Mouse (Mus musculus) bone marrow macrophage, adult 2 months (primary cell): ENCODE measurements around the gene Gmfg. TPM values are rescaled to one million over a fixed set of nuclear protein-coding genes. Genes with fewer than 3 reads are reported as not detected.

Source experiments
- H3K27ac ChIP-seq: 2 replicates; pipeline ENCODE4 v1.5.1; 2012; ENCODE audit warnings: low read depth, low read length; ENCODE audit not compliant: insufficient read depth
- H3K4me1 ChIP-seq: 2 replicates; pipeline ENCODE4 v1.6.1; 2012; ENCODE audit warnings: low read length; ENCODE audit not compliant: control insufficient read depth, insufficient read depth
- H3K4me3 ChIP-seq: 2 replicates; pipeline ENCODE4 v1.5.1; 2012; ENCODE audit warnings: mild to moderate bottlenecking, low read length, moderate library complexity; ENCODE audit not compliant: insufficient read depth
- CTCF ChIP-seq: IDR thresholded peaks from 2 replicates; pipeline ENCODE4 v1.5.1; 2012; ENCODE audit warnings: low read depth, mild to moderate bottlenecking, low read length, moderate library complexity
- POLR2A ChIP-seq: IDR thresholded peaks from 2 replicates; pipeline ENCODE4 v1.6.1; 2012; ENCODE audit warnings: mild to moderate bottlenecking, low read depth, low read length, borderline replicate concordance
- polyA plus RNA-seq: library from polyadenylated mRNA; stranded (reverse); fragments of >200 nt; gene quantifications from 2 replicates; pipeline ENCODE4 v1.2.4, GENCODE M21; 2012; ENCODE audit not compliant: missing spikeins, insufficient read depth, insufficient read length

Gene Gmfg
- polyA plus RNA-seq: 349 and 416 TPM in 2 replicates

DNA sequence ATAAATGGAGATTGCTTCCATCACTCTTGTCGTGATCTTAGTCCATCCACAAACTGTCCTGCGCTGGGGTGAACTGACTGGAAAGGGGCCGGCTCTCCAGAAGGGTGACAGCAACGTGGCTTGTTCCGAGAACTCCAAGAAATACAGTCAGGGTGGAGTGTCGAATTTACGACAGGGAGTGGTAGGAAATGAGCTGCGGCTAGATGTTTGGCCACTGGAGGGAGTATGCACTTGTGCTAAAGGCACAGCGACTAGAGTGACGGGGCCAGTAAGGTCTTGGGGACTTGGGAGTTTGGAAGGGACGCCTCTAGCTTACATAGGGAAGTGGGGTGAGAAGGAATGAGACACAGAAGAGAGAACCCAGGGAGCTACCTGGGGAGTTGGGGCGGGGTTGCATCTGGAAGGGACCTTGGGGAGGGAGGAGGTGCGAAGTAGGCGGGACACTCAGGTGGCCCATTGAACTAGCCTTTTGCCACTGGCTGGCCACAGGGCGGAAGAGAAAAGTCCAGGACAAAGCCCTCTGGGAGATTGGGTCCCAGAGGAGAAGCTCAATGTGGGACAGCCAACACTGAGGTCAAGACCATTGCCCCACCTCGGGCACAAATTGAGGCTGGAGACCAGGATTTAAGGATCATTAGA is at the start of gene Gmfg:
Gene Gmfg, plus strand, starts transcription at position 516 of the 639 bp plus-strand sequence.
- H3K27ac ChIP-seq: peak within 1 kb of the TSS; percentile 48
- H3K4me1 ChIP-seq: peaks cover 46% of the 10 kb centered on the region
- H3K4me3 ChIP-seq: peak within 1 kb of the TSS; percentile 73
- no peak for TF ChIP-seq POLR2A
- peak; percentile 69 for TF ChIP-seq CTCF

DNA sequence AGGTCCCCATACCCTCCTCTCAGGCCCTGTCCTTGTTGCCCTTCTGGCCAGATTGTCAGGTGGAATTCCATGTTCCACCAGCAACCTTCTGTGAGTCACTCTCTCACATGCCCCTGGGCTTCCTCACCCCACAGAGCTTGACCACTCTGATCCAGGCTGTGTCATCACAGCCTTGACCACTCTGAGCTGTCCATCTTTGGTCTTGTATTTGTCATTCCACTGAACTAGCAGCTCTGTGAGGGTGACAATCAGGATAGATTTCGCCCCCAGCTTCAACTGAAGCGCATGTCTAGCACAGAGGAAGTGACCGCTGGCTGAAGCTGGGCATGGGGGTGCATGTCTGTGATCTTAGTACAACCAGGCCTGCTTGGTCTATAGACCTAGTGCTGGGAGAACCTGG is 46.9 kb upstream of the Gmfg start:
- H3K4me3 ChIP-seq: no peak overlapping the region
- H3K27ac ChIP-seq: 0 out of 2 replicates have a peak overlapping the region, but pooled peaks have one; percentile 0
- peaks cover 16% of the 10 kb centered on the region for H3K4me1 ChIP-seq
- TF ChIP-seq CTCF (no peak), POLR2A (no peak)

DNA sequence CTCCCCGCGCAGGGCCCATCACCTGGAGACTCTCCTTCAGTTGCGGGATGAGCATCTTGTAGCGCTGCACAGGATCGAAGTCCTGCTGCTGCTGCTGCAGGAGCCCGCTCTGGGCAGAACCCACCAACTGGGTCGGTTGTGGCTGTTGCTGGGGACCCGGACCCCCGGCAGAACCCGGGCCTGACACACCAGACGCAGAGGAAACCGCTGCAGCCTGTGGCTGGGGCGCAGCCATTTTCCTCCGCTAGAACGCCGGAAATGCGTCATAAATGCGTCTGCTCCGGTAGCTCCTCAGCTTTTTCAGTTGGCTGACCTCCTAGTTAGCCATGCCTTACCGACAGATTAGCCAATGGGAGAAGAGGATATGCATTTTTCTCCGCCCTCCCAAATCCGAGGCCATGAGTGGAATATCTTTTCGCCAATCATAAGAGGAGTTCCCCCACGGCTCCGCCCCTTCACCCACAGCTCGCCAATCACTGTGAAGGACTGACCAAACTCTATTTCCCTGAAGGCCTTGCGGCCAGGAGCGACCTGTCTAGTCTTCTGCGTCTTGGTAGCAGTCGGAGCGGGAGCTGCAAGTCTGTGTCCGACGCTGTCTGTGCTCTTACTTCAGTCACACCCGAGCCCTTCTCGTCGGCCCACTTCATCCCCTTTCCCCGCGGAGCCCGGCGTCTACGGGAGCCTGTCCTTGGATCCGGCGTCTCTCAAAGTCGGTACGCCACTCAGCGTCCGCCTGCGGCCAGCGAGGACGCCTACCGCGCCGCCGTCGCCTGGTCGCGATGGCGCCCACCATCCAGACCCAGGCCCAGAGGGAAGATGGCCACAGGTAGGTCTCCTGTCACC is 44.6 kb upstream of the Gmfg start, which contains the start of the genes Med29 and Paf1:
Gene Med29, minus strand, starts transcription at position 280 of the 843 bp plus-strand sequence.
Gene Paf1, plus strand, starts transcription at position 523 of the 843 bp plus-strand sequence.
- H3K27ac ChIP-seq: peak within 1 kb of the TSS; percentile 50
- no peak for TF ChIP-seq CTCF
- TF ChIP-seq POLR2A: peak; percentile 74; the same call in 1 of the 2 replicates
- H3K4me1 ChIP-seq: peaks cover 10% of the 10 kb centered on the region
- H3K4me3 ChIP-seq: peak within 1 kb of the TSS; percentile 83

DNA sequence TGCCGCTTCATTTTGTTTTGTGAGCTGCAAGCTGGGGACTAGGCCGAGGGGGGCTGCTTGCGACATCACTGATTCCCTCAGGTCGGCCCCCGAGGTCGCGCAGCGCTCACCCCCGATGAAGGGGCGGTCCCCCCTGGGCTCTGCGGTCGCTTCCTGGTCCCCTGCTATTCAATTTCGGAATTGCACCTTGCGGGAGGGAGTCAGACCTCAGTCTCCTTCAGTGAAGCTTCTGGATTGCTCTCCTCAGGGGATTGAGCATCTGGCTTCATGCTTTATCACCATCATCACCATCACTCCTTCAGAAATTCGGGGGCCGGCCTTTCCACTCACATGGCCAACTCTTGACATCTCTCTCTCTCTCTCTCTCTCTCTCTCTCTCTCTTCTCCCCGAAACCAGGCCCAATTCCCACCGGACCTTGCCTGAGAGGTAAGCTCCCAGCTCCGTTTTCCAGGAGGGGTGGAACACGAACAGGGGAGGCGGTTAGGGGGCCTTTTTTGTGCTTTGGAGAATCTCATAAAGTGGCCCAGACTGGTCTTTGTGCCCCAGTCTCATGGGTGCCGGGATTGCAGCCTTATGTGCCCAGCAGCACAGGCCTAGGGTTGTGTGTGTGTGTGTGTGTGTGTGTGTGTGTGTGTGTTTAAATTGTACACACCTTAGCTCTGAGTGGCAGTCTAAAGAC is 43.8 kb upstream of the Gmfg start:
- Histone ChIP-seq H3K27ac (peak overlapping the region; percentile 50), H3K4me1 (peaks cover 10% of the 10 kb centered on the region), H3K4me3 (peak overlapping the region; percentile 83)
- TF ChIP-seq POLR2A: no peak
- TF ChIP-seq CTCF: no peak

DNA sequence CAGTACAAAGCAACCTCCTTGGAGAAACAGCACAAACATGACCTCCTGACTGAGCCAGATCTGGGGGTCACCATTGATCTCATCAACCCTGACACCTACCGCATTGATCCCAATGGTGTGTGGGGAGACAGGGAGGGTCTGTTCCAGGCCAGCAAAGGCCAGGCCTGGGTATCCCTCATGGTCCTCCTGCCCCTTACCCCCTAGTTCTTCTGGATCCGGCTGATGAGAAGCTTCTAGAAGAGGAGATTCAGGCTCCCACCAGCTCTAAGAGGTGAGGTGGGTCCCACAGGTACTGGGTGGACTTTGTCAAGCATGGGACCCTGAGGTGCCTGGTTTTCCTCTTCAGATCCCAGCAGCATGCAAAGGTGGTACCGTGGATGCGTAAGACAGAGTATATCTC is 41.8 kb upstream of the Gmfg start:
- Histone ChIP-seq H3K27ac (no peak overlapping the region), H3K4me1 (peaks cover 7% of the 10 kb centered on the region), H3K4me3 (no peak overlapping the region)
- TF ChIP-seq POLR2A: no peak
- TF ChIP-seq CTCF: no peak

DNA sequence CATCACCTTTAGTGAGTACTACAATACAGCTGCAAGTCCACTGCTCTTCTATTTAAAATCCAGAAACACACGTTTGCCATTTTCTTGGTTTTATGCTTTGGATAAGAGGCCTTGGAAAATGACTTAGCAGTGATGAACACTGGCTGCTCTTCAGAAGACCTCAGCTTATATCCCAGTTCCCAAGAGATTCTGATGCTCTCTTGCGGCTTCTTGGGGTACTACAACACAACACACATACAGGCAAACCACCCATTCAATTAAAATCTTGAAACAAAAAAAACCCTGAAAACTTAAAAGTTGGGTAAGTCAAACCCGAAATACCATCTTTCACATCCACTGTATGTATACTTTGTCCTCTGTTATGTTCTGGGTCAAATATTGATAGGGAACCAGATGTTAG is 39.2 kb upstream of the Gmfg start:
- Histone ChIP-seq H3K4me1 (peaks cover 6% of the 10 kb centered on the region), H3K27ac (no peak overlapping the region), H3K4me3 (no peak overlapping the region)
- TF ChIP-seq POLR2A: no peak
- TF ChIP-seq CTCF: no peak

DNA sequence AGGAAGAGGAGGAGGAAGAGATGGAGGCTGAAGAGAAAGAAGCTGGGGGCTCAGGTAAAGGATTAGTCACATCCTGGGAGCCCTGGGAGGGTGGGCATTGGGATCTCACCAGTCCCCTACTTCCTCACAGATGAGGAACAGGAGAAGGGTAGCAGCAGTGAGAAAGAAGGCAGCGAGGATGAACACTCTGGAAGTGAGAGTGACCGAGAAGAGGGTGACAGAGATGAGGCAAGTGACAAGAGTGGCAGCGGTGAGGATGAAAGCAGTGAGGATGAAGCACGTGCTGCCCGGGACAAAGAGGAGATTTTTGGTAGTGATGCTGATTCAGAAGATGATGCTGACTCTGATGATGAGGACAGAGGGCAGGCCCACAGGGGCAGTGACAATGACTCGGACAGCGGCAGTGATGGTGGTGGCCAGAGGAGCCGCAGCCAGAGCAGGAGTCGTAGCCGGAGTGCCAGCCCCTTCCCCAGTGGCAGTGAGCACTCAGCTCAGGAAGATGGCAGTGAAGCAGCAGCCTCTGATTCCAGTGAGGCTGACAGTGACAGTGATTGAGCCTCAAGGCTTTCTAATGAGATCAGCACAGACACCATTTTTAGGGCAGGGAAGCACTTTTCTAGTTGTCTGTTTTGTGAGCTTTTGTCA is 38.4 kb upstream of the Gmfg start:
- TF ChIP-seq POLR2A (no peak), CTCF (no peak)
- peaks cover 6% of the 10 kb centered on the region for H3K4me1 ChIP-seq
- H3K27ac ChIP-seq: no peak overlapping the region
- no peak overlapping the region for H3K4me3 ChIP-seq

DNA sequence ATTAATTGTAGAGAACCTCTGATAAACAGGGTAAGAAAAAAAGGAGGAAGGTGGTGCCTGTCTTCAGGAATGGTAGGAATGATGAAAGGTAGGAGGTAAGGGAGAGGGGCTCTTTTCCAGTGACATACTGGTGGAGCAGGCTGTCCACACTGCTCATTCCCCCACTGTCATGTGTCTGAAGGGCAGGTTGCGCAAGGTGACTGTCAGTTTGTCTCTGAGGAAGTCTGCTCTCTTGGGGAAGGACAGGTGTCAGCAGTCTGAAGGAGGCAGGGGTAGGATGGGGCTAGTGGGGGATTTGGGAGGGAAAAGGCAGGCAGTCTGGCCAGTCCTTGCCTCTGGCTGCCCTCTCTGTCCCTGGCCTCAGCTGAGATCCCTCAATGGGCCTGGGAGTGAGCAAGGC is 36.2 kb upstream of the Gmfg start:
- no peak overlapping the region for H3K27ac ChIP-seq
- H3K4me3 ChIP-seq: no peak overlapping the region
- TF ChIP-seq POLR2A: no peak
- no peak for TF ChIP-seq CTCF
- peaks cover 6% of the 10 kb centered on the region for H3K4me1 ChIP-seq

DNA sequence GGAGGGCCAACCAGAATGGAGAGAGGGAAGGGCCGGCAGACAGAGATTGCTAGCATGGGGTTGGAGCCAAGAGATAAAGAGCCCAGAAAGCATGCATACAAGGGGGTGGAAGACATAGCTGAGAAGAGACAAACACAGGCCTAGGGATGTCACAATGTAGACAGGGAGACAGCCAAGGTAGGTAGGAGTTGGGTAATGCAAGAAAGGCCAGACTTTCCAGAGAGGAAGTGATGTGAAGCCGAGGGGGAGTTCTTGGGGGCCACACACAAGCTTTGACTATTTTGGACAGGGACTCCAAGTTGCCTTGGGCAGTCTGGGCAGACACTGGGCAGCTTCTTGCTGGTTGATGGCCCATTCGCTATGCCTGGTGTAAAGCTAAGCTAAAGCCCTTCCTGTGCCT is 35.3 kb upstream of the Gmfg start:
- no peak overlapping the region for H3K4me3 ChIP-seq
- H3K4me1 ChIP-seq: peaks cover 6% of the 10 kb centered on the region
- no peak overlapping the region for H3K27ac ChIP-seq
- TF ChIP-seq POLR2A (no peak), CTCF (no peak)
